Mouse (Mus musculus): ENCODE measurements at regions not wholly inside any gene's neighbourhood (a gene's known extent, or its start where the extent isn't known, plus 50 kb on each side); places are given as distances from the start of the nearest gene placed in this dataset.

DNA sequence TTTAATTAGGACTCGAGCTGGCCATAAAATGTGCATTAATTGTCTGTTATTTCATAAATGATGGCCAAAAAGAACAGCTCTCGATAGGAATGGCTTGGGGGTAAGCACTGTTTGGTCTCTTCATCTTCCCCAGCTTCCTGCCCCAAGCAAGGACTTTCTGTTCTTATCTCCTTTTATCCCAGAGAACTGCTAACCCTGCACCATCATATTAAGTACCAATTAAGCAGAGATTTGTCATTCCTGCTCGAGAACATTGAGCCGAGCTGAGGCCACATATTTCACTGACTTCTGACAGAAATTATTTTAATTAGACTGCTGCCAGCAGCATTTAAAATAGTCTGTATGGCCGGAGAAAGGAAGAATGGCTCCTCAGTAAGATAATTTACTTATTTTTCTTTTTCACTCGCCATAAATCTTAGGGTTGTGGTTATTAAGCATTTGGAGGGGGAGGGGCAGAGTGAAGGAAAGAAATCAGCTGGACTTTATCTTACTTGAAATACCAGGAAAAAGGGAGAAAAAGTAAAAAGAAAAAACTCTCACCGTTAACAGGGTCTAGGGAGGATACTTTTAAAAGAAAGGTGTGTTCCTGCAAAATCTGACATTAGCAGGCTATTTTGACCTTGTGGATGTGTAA lies 377.1 kb downstream of the Mtx2 start:
- H3K27me3 ChIP-seq (ENCODE audit: control insufficient read depth, insufficient read depth, low read length, poor library complexity, severe bottlenecking), result peaks cover 2% of the 10 kb centered on the region; the same call in 1 of the 2 replicates
- no peaks in the 10 kb centered on the region for H3K4me1 ChIP-seq (ENCODE audit: control insufficient read depth, insufficient read depth, low read length)
- TF ChIP-seq EP300 (IDR thresholded peaks at IDR 0.05; ENCODE audit: insufficient read depth, low read depth, low read length) (no peak), CTCF (IDR thresholded peaks at IDR 0.05; ENCODE audit: low read depth, low read length) (no peak), POLR2A (IDR thresholded peaks at IDR 0.05; ENCODE audit: insufficient read depth, low read length) (no peak)
- H3K36me3 ChIP-seq (ENCODE audit: control insufficient read depth, insufficient read depth, low read length, poor library complexity, severe bottlenecking), result no peaks in the 10 kb centered on the region
- H3K9ac ChIP-seq (ENCODE audit: low read depth, poor library complexity, severe bottlenecking), result no peak overlapping the region
- H3K9me3 ChIP-seq (replicated peaks; ENCODE audit: control insufficient read depth, insufficient read depth, low read length, poor library complexity, severe bottlenecking), result no peaks in the 10 kb centered on the region
- H3K4me3 ChIP-seq (ENCODE audit: low read depth, low read length), result no peak overlapping the region
- H3K27ac ChIP-seq (ENCODE audit: insufficient read depth, low read length), result no peak overlapping the region

DNA sequence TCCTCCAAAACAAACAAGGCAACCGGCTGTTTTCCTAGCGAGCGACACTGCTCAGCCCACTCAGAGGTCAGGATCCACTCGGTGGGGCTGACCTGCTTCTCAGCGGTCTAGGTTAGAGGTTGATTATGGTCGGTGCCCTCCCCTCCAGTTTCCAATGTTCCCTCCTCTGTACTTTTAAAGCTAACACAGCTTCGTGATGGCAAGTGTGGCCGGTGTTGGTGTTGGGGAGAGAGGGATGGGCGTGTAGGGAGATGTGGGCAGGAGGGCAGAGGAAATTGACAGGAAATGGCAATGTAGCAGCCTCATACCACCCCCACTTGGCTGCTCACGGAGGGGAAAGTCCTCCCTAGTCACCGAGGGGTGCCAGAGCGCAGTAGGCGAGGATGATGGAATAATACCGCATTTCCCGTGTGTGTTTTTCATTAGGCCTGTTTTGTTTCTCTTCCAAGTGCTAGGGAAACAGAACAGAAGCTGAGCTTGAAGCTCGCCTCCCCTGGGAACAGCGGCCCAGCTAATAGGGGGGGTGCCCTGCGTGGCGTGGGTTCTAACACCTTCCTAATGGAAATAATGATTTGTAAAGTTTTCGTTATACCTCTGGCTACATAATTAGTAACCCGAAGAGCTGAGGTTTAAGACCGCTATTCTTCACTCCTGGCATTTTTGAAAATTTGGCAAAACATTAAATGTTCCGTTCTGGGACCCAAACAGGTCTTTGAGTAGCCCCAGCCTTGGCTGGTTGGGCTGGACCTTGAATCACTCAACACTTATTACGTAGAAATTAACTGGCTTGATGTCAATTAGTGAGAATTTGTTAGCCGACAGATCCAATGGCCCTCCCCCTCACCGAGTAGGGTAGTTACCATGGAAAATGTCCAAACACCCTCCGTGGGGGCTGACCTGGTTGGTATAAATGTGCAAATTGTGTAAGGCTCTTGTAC lies 383.5 kb downstream of the Mtx2 start:
- H3K9me3 ChIP-seq (replicated peaks; ENCODE audit: control insufficient read depth, insufficient read depth, low read length, poor library complexity, severe bottlenecking), result no peaks in the 10 kb centered on the region
- H3K9ac ChIP-seq (ENCODE audit: low read depth, poor library complexity, severe bottlenecking), result no peak overlapping the region
- TF ChIP-seq EP300 (IDR thresholded peaks at IDR 0.05; ENCODE audit: insufficient read depth, low read depth, low read length) (no peak), POLR2A (IDR thresholded peaks at IDR 0.05; ENCODE audit: insufficient read depth, low read length) (no peak), CTCF (IDR thresholded peaks at IDR 0.05; ENCODE audit: low read depth, low read length) (no peak)
- H3K36me3 ChIP-seq (ENCODE audit: control insufficient read depth, insufficient read depth, low read length, poor library complexity, severe bottlenecking), result no peaks in the 10 kb centered on the region
- H3K4me1 ChIP-seq (ENCODE audit: control insufficient read depth, insufficient read depth, low read length), result no peaks in the 10 kb centered on the region
- H3K4me3 ChIP-seq (ENCODE audit: low read depth, low read length), result no peak overlapping the region
- H3K27me3 ChIP-seq (ENCODE audit: control insufficient read depth, insufficient read depth, low read length, poor library complexity, severe bottlenecking), result no peaks in the 10 kb centered on the region
- no peak overlapping the region for H3K27ac ChIP-seq (ENCODE audit: insufficient read depth, low read length)

DNA sequence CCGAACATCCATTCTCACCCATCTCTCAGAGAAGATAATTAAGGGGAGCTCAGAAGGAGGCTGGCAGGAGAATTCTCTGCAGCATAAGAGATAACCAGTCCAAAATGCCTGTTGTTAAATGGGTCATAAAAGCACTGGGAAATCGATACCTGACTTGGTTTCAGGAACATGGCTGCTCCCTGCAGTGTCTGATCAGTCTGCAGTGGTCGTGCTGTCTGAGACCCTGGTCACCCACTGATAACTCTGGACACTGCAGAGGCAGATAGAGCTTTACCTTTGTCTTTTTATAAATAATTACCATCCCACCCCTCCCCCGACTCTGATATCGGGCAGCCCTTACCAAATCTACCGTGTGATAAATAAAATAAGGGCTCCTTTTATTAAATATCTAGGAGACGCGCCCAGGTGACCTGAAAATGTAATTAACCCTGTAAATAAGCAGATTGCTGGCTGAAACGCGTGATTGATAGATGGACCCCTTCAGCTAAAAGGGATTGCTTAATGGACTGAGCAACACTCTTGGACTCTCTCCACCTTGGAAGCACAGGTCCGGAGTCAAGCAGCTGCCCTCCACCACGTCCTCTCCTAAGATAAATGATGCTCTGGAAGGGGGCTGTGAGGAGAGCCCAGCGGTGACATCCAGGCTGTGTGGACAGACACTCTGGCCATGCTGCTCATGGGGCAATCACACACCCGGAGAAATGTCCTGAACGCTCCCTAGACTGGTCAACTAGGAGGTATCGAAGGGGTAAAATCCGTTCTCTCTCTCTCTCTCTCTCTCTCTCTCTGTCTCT lies 384.4 kb downstream of the Mtx2 start:
- TF ChIP-seq CTCF (IDR thresholded peaks at IDR 0.05; ENCODE audit: low read depth, low read length) (no peak), POLR2A (IDR thresholded peaks at IDR 0.05; ENCODE audit: insufficient read depth, low read length) (no peak), EP300 (IDR thresholded peaks at IDR 0.05; ENCODE audit: insufficient read depth, low read depth, low read length) (no peak)
- H3K27me3 ChIP-seq (ENCODE audit: control insufficient read depth, insufficient read depth, low read length, poor library complexity, severe bottlenecking), result no peaks in the 10 kb centered on the region
- H3K36me3 ChIP-seq (ENCODE audit: control insufficient read depth, insufficient read depth, low read length, poor library complexity, severe bottlenecking), result no peaks in the 10 kb centered on the region
- H3K4me3 ChIP-seq (ENCODE audit: low read depth, low read length), result no peak overlapping the region
- no peak overlapping the region for H3K9ac ChIP-seq (ENCODE audit: low read depth, poor library complexity, severe bottlenecking)
- H3K9me3 ChIP-seq (replicated peaks; ENCODE audit: control insufficient read depth, insufficient read depth, low read length, poor library complexity, severe bottlenecking), result no peaks in the 10 kb centered on the region
- H3K4me1 ChIP-seq (ENCODE audit: control insufficient read depth, insufficient read depth, low read length), result no peaks in the 10 kb centered on the region
- H3K27ac ChIP-seq (ENCODE audit: insufficient read depth, low read length), result no peak overlapping the region

DNA sequence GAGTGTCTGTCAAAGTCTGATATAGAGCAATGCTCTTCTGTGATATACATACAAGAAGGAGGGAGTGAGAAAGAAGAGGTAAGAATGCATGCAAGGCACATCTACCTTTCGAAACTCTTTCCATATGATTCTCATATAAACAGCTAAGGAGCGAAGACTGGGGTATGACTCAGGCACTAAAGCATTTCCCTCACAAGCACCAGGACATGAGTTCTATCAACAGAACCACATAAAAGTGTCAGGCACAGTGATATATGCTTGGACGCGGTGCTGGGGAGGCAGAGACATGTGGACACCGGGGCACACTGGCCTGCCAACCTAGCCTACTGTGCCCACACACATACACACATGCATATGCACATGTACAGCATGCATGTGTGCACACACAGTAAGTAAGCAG lies 391.3 kb downstream of the Mtx2 start:
- H3K4me1 ChIP-seq (ENCODE audit: control insufficient read depth, insufficient read depth, low read length), result no peaks in the 10 kb centered on the region
- H3K9ac ChIP-seq (ENCODE audit: low read depth, poor library complexity, severe bottlenecking), result no peak overlapping the region
- no peak overlapping the region for H3K4me3 ChIP-seq (ENCODE audit: low read depth, low read length)
- no peaks in the 10 kb centered on the region for H3K36me3 ChIP-seq (ENCODE audit: control insufficient read depth, insufficient read depth, low read length, poor library complexity, severe bottlenecking)
- H3K27me3 ChIP-seq (ENCODE audit: control insufficient read depth, insufficient read depth, low read length, poor library complexity, severe bottlenecking), result no peaks in the 10 kb centered on the region
- H3K27ac ChIP-seq (ENCODE audit: insufficient read depth, low read length), result no peak overlapping the region
- TF ChIP-seq EP300 (IDR thresholded peaks at IDR 0.05; ENCODE audit: insufficient read depth, low read depth, low read length), result no peak
- no peak for TF ChIP-seq CTCF (IDR thresholded peaks at IDR 0.05; ENCODE audit: low read depth, low read length)
- no peak for TF ChIP-seq POLR2A (IDR thresholded peaks at IDR 0.05; ENCODE audit: insufficient read depth, low read length)
- H3K9me3 ChIP-seq (replicated peaks; ENCODE audit: control insufficient read depth, insufficient read depth, low read length, poor library complexity, severe bottlenecking), result no peaks in the 10 kb centered on the region

DNA sequence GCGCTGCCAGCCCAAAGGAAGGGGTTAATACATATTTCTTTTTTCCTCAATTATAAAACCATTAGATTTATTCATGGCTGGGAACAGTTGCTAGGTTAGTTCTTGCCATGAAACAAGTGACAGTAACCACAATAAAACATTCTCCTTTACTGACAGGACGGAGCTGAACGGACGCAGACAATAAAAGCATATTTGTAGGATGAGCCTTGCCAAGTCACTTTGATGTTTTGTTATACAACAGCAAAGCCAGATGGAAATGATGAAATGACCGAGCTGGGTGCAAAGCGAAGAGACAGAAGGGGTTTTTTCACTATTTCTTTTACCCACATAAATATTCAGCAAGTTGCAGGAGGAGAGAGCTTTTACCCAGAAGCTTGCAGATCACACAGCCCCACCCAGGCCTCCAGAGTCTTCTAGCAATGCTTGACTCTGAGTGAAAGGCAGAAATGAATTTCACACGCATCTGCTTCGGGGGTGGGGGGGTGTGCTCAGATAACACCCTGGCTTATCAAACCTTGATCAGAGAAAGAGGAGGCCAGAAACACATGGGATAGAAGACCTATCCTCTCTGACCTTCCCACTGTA lies 395.3 kb downstream of the Mtx2 start:
- Histone ChIP-seq H3K27me3 (ENCODE audit: control insufficient read depth, insufficient read depth, low read length, poor library complexity, severe bottlenecking) (no peaks in the 10 kb centered on the region), H3K27ac (ENCODE audit: insufficient read depth, low read length) (no peak overlapping the region), H3K36me3 (ENCODE audit: control insufficient read depth, insufficient read depth, low read length, poor library complexity, severe bottlenecking) (no peaks in the 10 kb centered on the region), H3K9ac (ENCODE audit: low read depth, poor library complexity, severe bottlenecking) (no peak overlapping the region), H3K9me3 (replicated peaks; ENCODE audit: control insufficient read depth, insufficient read depth, low read length, poor library complexity, severe bottlenecking) (no peaks in the 10 kb centered on the region), H3K4me3 (ENCODE audit: low read depth, low read length) (no peak overlapping the region), H3K4me1 (ENCODE audit: control insufficient read depth, insufficient read depth, low read length) (peaks cover 1% of the 10 kb centered on the region)
- TF ChIP-seq POLR2A (IDR thresholded peaks at IDR 0.05; ENCODE audit: insufficient read depth, low read length), result no peak
- no peak for TF ChIP-seq CTCF (IDR thresholded peaks at IDR 0.05; ENCODE audit: low read depth, low read length)
- TF ChIP-seq EP300 (IDR thresholded peaks at IDR 0.05; ENCODE audit: insufficient read depth, low read depth, low read length), result no peak
